Mouse (Mus musculus): ENCODE measurements around the gene Chchd4. TPM values are rescaled to one million over a fixed set of nuclear protein-coding genes. Genes with fewer than 3 reads are reported as not detected.

Chchd4 gene
- polyA plus RNA-seq, 1 experiment from 2014 or later: 20.9 TPM

DNA sequence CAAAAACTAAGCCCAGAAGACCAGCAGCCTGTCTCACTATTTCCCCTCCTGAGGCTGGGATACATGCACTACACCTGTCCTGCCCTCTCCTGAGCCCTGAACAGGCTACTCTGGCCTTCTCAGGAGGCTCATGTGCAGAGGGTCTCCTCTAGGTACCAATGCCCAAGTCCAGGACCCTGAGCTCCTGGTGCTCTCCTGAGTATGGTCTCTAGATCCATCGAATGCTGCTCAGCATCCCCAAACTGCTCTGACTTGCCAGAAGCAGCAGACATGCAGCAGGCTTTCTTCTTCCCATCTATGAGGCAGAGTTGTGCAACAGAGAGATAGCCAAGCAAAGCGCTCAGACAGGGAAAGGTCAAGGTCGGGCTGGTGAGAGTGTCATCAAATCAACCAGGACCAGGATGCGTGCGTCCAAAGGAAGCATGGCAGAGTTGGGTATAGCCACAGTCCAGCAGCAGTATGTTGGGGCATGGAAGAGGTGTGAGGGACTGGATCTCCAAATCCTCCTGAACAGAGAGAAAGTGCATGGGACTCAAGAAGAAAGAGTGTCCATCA, 56.0 kb downstream of the Chchd4 start:
- Histone ChIP-seq H3K36me3 (no peaks in the 10 kb centered on the region), H3K4me2 (replicated peaks) (no peak overlapping the region), H3K27me3 (peaks cover 53% of the 10 kb centered on the region), H3K4me3 (no peak overlapping the region), H3K4me1 (no peaks in the 10 kb centered on the region), H3K9ac (no peak overlapping the region), H3K9me3 (replicated peaks) (no peaks in the 10 kb centered on the region), H3K27ac (no peak overlapping the region)
- no peak for ATAC-seq (ENCODE audit: low FRiP score)
- WGBS: 79% methylated on average over 5 of the region's 5 CpGs

DNA sequence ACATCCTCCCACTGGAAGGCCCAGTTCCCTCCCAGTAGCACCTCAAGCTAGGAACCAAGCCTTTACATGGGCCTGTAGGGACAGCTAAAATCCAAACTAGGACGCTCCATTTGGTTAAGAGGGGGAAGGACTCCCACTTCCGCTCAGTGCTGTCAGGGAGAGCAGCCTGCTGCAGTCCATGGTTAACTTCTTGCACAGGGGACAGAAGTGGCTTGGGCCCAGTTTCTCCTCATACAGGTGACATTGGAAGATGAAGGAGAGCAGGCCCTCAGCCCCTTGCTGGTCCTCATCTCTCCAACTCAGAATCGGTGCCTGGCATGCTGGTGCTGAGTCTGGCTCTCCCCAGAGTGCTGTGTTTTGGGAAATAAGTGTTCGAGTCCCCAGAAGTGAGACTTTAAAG, 57.2 kb downstream of the Chchd4 start:
- Histone ChIP-seq H3K4me2 (replicated peaks) (no peak overlapping the region), H3K9me3 (replicated peaks) (no peaks in the 10 kb centered on the region), H3K9ac (no peak overlapping the region), H3K27ac (no peak overlapping the region), H3K36me3 (no peaks in the 10 kb centered on the region), H3K27me3 (peaks cover 62% of the 10 kb centered on the region), H3K4me1 (peaks cover under 1% of the 10 kb centered on the region; the same call in 1 of the 2 replicates), H3K4me3 (no peak overlapping the region)
- 79% methylated on average over 4 of the region's 4 CpGs for WGBS
- no peak for ATAC-seq (ENCODE audit: low FRiP score)

DNA sequence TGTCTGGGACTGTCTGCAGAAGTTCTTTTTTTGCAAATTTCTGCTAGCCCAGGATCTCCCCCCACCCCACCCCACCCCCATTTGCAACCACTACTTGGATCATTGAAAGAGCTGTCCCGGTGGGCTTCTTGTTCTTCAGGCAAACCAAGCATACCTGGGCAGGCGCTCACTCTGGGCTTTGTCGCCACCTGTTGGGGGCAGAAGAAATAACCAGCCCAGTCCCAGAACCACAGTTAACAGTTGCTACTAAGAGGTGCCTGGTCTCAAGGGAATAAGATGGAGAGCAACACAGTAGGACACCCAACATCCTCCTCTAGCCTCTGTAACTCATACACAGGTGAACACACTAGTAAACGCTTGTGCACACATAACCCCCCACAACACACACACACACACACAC, 58.5 kb downstream of the Chchd4 start:
- ATAC-seq (ENCODE audit: low FRiP score): no peak

More for the DNA sequence above, 58.5 kb downstream of the Chchd4 start:
- peaks cover 69% of the 10 kb centered on the region for H3K27me3 ChIP-seq
- no peaks in the 10 kb centered on the region for H3K36me3 ChIP-seq
- H3K9ac ChIP-seq: no peak overlapping the region
- no peak overlapping the region for H3K4me3 ChIP-seq
- no peak overlapping the region for H3K27ac ChIP-seq
- no peak overlapping the region for H3K4me2 ChIP-seq (replicated peaks)
- WGBS: 3% methylated on average over 4 of the region's 4 CpGs
- H3K4me1 ChIP-seq: peaks cover 13% of the 10 kb centered on the region
- H3K9me3 ChIP-seq (replicated peaks): no peaks in the 10 kb centered on the region

Other genes with a start within 250 kb of the Chchd4 start
- gene Wnt7a, start 62.2 kb downstream of the Chchd4 start, polyA plus RNA-seq (2016; fragmentation: Nextera tagmentation; extraction: Ambion mirVana): 9.4 and 12.0 TPM in 2 replicates
- gene Tmem43, start 157 bp upstream of the Chchd4 start, polyA plus RNA-seq (2016; fragmentation: Nextera tagmentation; extraction: Ambion mirVana): 57.3 and 57.7 TPM in 2 replicates
- 27.3 TPM in 2 replicates for gene Xpc, start 42.3 kb upstream of the Chchd4 start, polyA plus RNA-seq (2016; fragmentation: Nextera tagmentation; extraction: Ambion mirVana)
- 185 and 194 TPM in 2 replicates for gene Lsm3, start 42.4 kb upstream of the Chchd4 start, polyA plus RNA-seq (2016; fragmentation: Nextera tagmentation; extraction: Ambion mirVana)
- 70.2 and 78.0 TPM in 2 replicates for gene Slc6a6, start 210.5 kb upstream of the Chchd4 start, polyA plus RNA-seq (2016; fragmentation: Nextera tagmentation; extraction: Ambion mirVana)

Data from hindbrain, embryonic 12.5 days (tissue).